10 mouse cellular contexts compared by ENCODE assay signal in genomic region chr4:129047721-129048421, GRCm38 (mm10). TPM values are rescaled to one million over a fixed set of nuclear protein-coding genes. Genes with fewer than 3 reads are reported as not detected.
DNase-seq lines count a peak whose midpoint lies in the region; ATAC-seq and TF ChIP-seq lines count a peak whose summit lies in the region.
"Had no signal": no experiment of that assay in that cellular context is flagged by ENCODE, and none has a peak within 500 bp of the region (broad histone marks: within the 10 kb centered on the region; RNA-seq: fewer than 3 reads in every experiment).

No protein-coding gene starts in this region.

- no peak for ATAC-seq in heart, postnatal 0 days (ENCODE audit: insufficient read depth, low read depth)
- no peak for ATAC-seq in hindbrain, postnatal 0 days
- ATAC-seq in midbrain, embryonic 15.5 days (replicated peaks), result no peak

- TF ChIP-seq EP300 in heart, postnatal 0 days (IDR thresholded peaks at IDR 0.05; ENCODE audit: low read depth), result no peak

- no peak for TF ChIP-seq CTCF in heart, postnatal 0 days (IDR thresholded peaks at IDR 0.05; ENCODE audit: low read depth)
- no peak for TF ChIP-seq CTCF in brain, embryonic 14.5 days (IDR thresholded peaks at IDR 0.05; ENCODE audit: borderline replicate concordance, extremely low read depth, insufficient read depth, insufficient read length)
- TF ChIP-seq CTCF in hindbrain, postnatal 0 days (IDR thresholded peaks at IDR 0.05; ENCODE audit: low read depth), result no peak

- H3K27me3 ChIP-seq in heart, postnatal 0 days (ENCODE audit: control insufficient read depth, insufficient read depth, low read length), result peaks cover 12% of the 10 kb centered on the region
- no peaks in the 10 kb centered on the region for H3K27me3 ChIP-seq in hindbrain, postnatal 0 days (ENCODE audit: insufficient read depth, low read length)
- H3K27me3 ChIP-seq in midbrain, embryonic 15.5 days (replicated peaks), result no peaks in the 10 kb centered on the region

- TF ChIP-seq POLR2A in brain, embryonic 14.5 days (IDR thresholded peaks at IDR 0.05; ENCODE audit: borderline replicate concordance, extremely low read depth, insufficient read depth, insufficient read length, poor library complexity, severe bottlenecking), result no peak

- H3K36me3 ChIP-seq in heart, postnatal 0 days (replicated peaks; ENCODE audit: control insufficient read depth, insufficient read depth, low read length), result no peaks in the 10 kb centered on the region
- H3K36me3 ChIP-seq in hindbrain, postnatal 0 days (ENCODE audit: insufficient read depth, low read length), result no peaks in the 10 kb centered on the region
- H3K36me3 ChIP-seq in midbrain, embryonic 15.5 days (replicated peaks), result no peaks in the 10 kb centered on the region

- no peaks in the 10 kb centered on the region for H3K9me3 ChIP-seq in heart, postnatal 0 days (replicated peaks; ENCODE audit: control insufficient read depth, low read length)
- H3K9me3 ChIP-seq in hindbrain, postnatal 0 days (ENCODE audit: low read length), result no peaks in the 10 kb centered on the region
- H3K9me3 ChIP-seq in midbrain, embryonic 15.5 days, result no peaks in the 10 kb centered on the region

- DNase-seq in heart, postnatal 0 days (ENCODE audit: low spot score), result no peak
- no peak for DNase-seq in heart, adult 11 months
- peak; percentile 14 for DNase-seq in brain, embryonic 14.5 days (ENCODE audit: low read depth)
- DNase-seq in hindbrain, postnatal 0 days (ENCODE audit: low spot score), result no peak
- no peak for DNase-seq in layer of hippocampus, postnatal 25 days (ENCODE audit: extremely low spot score in 1 of 2, low spot score in 1 of 2)
- no peak for DNase-seq in left cerebral cortex, postnatal 10 days (ENCODE audit: extremely low spot score in 1 of 2, low spot score in 2 of 2)
- DNase-seq in kidney, adult 8-10 months, result no peak
- DNase-seq: kidney, adult 11 months; thymus, postnatal 14 days had no signal

- 34% methylated on average over 15 of the region's 15 CpGs for WGBS in heart, postnatal 0 days
- 17% methylated on average over 15 of the region's 15 CpGs for WGBS in hindbrain, postnatal 0 days
- WGBS in midbrain, embryonic 15.5 days, result 18% methylated on average over 15 of the region's 15 CpGs

- H3K9ac ChIP-seq in heart, postnatal 0 days (replicated peaks; ENCODE audit: low read depth, low read length), result 0 out of 2 replicates have a peak overlapping the region, but pooled peaks have one; percentile 50
- H3K9ac ChIP-seq in hindbrain, postnatal 0 days (replicated peaks; ENCODE audit: low read length), result peak overlapping the region; percentile 60
- peak overlapping the region; percentile 62 for H3K9ac ChIP-seq in midbrain, embryonic 15.5 days

- intact Hi-C loops in left cerebral cortex, postnatal 10 days (cut with DNase I), result no loop called here

- H3K27ac ChIP-seq in heart, postnatal 0 days (ENCODE audit: low read depth), result no peak overlapping the region
- peak overlapping the region; percentile 93 for H3K27ac ChIP-seq in hindbrain, postnatal 0 days
- peak overlapping the region; percentile 98 for H3K27ac ChIP-seq in midbrain, embryonic 15.5 days

- H3K4me3 ChIP-seq in heart, postnatal 0 days (ENCODE audit: low read depth, low read length), result peak overlapping the region; percentile 62
- peak overlapping the region; percentile 47 for H3K4me3 ChIP-seq in hindbrain, postnatal 0 days (ENCODE audit: low read length)
- peak overlapping the region; percentile 44 for H3K4me3 ChIP-seq in midbrain, embryonic 15.5 days

- H3K4me1 ChIP-seq in heart, postnatal 0 days (ENCODE audit: control insufficient read depth, insufficient read depth), result peaks cover 19% of the 10 kb centered on the region
- H3K4me1 ChIP-seq in hindbrain, postnatal 0 days (ENCODE audit: insufficient read depth, low read length), result no peaks in the 10 kb centered on the region
- H3K4me1 ChIP-seq in midbrain, embryonic 15.5 days, result peaks cover 23% of the 10 kb centered on the region

- peak overlapping the region; percentile 83 for H3K4me2 ChIP-seq in heart, postnatal 0 days (ENCODE audit: low read depth, low read length)
- H3K4me2 ChIP-seq in hindbrain, postnatal 0 days (ENCODE audit: low read depth, low read length), result peak overlapping the region; percentile 91
- H3K4me2 ChIP-seq in midbrain, embryonic 15.5 days, result peak overlapping the region; percentile 75

RNA-seq across cellular contexts. Expression of gene Rnf19b, which starts 10.2 kb away (rescaled TPM):
- 25.6 and 46.0 TPM in 2 replicates for total RNA-seq in heart, postnatal 0 days (2014; rRNA removed; ENCODE audit: low replicate concordance)
- polyA plus RNA-seq in heart, postnatal 0 days (2015; fragmentation: Nextera tagmentation; extraction: Ambion mirVana), result 5.8 and 7.2 TPM in 2 replicates
- 73.0 and 84.4 TPM in 2 replicates for polyA plus RNA-seq in brain, embryonic 14.5 days (2012; rRNA removed)
- total RNA-seq in hindbrain, postnatal 0 days (2014; rRNA removed), result 141 and 156 TPM in 2 replicates
- polyA plus RNA-seq in hindbrain, postnatal 0 days (2015; fragmentation: Nextera tagmentation; extraction: Ambion mirVana), result 29.9 and 31.8 TPM in 2 replicates
- polyA plus RNA-seq in midbrain, embryonic 15.5 days (2015; fragmentation: Nextera tagmentation; extraction: Ambion mirVana), result 34.6 and 35.4 TPM in 2 replicates
- 10 to 100 TPM; 48.1 to 49.7 TPM for total RNA-seq in layer of hippocampus, postnatal 25 days (2021)
- 10 to 100 TPM; 71.6 to 85.4 TPM for total RNA-seq in left cerebral cortex, postnatal 10 days (2021)

RNA-seq across cellular contexts. Expression of gene Ak2, which starts 56.1 kb away (rescaled TPM):
- total RNA-seq in heart, postnatal 0 days (2014; rRNA removed; ENCODE audit: low replicate concordance), result 46.0 and 58.6 TPM in 2 replicates
- polyA plus RNA-seq in heart, postnatal 0 days (2015; fragmentation: Nextera tagmentation; extraction: Ambion mirVana), result 148 and 153 TPM in 2 replicates
- 54.3 and 68.4 TPM in 2 replicates for polyA plus RNA-seq in brain, embryonic 14.5 days (2012; rRNA removed)
- total RNA-seq in hindbrain, postnatal 0 days (2014; rRNA removed), result 24.9 and 32.3 TPM in 2 replicates
- 78.5 and 82.9 TPM in 2 replicates for polyA plus RNA-seq in hindbrain, postnatal 0 days (2015; fragmentation: Nextera tagmentation; extraction: Ambion mirVana)
- polyA plus RNA-seq in midbrain, embryonic 15.5 days (2015; fragmentation: Nextera tagmentation; extraction: Ambion mirVana), result 82.4 and 83.2 TPM in 2 replicates
- 10 to 100 TPM; 27.7 to 30.9 TPM for total RNA-seq in layer of hippocampus, postnatal 25 days (2021)
- 10 to 100 TPM; 30.5 to 30.7 TPM for total RNA-seq in left cerebral cortex, postnatal 10 days (2021)

RNA-seq across cellular contexts. Expression of gene Tmem54, which starts 57.5 kb away (rescaled TPM):
- 1.1 TPM in 1 of 2 replicates, not detected in the other for total RNA-seq in heart, postnatal 0 days (2014; rRNA removed; ENCODE audit: low replicate concordance)
- not detected in 2 replicates for polyA plus RNA-seq in heart, postnatal 0 days (2015; fragmentation: Nextera tagmentation; extraction: Ambion mirVana)
- 0.42 and 0.81 TPM in 2 replicates for polyA plus RNA-seq in brain, embryonic 14.5 days (2012; rRNA removed)
- not detected in 2 replicates for total RNA-seq in hindbrain, postnatal 0 days (2014; rRNA removed)
- 0.19 and 0.39 TPM in 2 replicates for polyA plus RNA-seq in hindbrain, postnatal 0 days (2015; fragmentation: Nextera tagmentation; extraction: Ambion mirVana)
- polyA plus RNA-seq in midbrain, embryonic 15.5 days (2015; fragmentation: Nextera tagmentation; extraction: Ambion mirVana), result not detected in 2 replicates
- total RNA-seq in layer of hippocampus, postnatal 25 days (2021), result not detected
- total RNA-seq in left cerebral cortex, postnatal 10 days (2021), result not detected
